Mouse (Mus musculus) forelimb bud, embryonic 11.5 days (tissue): ENCODE measurements at regions not wholly inside any gene's neighbourhood (a gene's known extent, or its start where the extent isn't known, plus 50 kb on each side); places are given as distances from the start of the nearest gene placed in this dataset.
A peak's percentile ranks its signal among the peaks of the same experiment; 100 is the strongest.
"Not testable (repeated sequence)": the region's sequence is repeated elsewhere in the genome, so short reads cannot be mapped to it uniquely, and the experiment has no call there.

Source experiments
- DNase-seq: peaks from one replicate; pipeline ENCODE4 v3.0.0-alpha.2; 2012; ENCODE audit warnings: low read depth, low spot score

GRCm38 (mm10) chr16:12516834-12517685, 533.1 kb downstream of the Shisa9 start:
- no peak for DNase-seq

DNA sequence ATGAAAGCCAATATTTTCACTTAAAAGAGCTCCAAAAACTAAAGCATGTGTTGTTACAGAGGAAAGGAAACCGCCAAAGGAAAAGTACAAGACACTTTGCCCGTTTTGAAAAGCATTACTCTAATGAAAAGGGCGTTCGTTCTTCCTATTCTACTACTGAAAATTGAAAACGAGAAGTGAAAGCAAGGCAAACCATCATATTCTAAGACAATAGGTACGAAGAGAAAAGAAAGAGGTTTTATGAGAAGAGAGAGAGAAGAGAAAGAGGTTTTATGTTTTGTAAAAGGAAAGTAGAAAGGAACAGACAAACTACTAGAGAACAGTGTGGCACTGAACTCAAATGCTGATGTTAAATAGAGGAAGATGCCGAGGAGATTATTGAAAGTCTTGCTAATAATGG, 534.4 kb downstream of the Shisa9 start:
- DNase-seq: no peak

DNA sequence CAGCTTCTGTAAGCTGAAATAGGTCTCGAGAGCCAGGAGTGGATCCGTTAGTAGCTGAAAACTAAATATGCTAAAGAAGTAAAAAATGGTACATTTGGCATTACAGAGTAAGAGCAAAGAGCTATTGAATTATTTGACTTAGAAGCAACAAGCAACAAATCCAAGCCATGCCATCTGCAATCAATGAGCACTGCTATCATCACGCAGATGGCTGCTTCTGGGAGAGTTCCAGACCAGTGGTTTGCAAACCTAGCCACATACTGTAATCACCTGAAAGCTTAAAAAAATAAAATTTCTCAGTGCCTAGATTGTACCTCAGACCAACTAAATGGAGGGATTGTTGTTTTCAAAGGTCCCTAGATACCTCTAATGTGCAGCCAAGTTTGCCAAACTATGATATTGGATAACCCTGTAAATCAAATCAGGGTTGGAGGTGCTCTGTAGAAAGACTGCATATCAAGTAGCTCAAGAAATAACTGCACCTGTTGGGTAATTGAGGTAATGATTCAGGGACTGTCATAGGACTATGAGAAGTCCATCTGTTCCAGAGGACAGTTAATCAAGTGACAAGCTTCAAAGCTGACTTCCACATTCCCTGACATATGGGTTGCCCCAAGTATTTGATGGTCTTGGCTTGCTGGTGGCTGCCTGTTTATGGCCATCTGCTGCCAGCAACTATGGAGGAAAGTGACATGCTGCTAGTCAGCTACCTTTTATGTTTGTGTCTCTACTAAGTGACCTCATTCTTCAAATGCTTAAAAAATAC, 538.0 kb downstream of the Shisa9 start:
- DNase-seq: no peak

DNA sequence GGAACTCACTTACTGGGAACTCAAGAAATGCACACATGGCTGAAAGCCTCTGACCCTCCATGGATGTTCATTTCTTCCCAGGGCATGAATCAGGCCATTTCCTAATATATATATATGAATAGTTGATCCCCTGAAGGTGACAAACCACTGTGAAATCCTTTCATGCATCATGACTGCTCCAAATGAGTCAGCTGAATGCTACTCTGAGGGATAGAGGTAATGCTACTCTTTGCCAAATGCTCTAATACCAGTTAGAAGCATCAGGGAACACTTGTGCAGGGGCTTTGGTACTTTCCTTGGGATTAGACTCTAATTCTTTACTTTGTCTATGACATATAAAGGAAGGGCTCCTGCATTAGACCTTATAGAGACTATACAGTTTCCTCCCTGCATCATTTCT, 561.0 kb upstream of the Ercc4 start:
- DNase-seq: no peak

GRCm38 (mm10) chr16:12588889-12589288, 520.6 kb upstream of the Ercc4 start:
- peak; percentile 3 for DNase-seq

DNA sequence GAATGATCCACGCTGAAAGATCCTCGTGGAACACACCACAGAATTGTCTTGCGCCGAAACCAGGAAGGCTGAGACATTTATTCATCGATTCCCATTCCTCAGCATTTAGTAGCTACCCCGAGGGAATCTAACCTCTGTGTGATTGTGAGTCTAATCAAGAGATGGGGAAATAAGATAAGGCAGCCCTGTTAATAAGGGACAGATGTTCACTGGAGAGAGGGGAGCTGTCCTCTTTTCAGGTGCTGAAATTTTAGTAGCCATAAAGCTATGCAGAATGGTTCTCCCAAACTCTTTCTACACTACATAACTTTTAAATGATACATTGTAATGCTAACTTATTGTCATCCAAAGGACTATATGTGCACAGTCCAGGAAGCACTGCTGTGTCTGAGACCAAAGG, 501.2 kb upstream of the Ercc4 start:
- peak; percentile 65 for DNase-seq

GRCm38 (mm10) chr16:12611106-12611505, 498.4 kb upstream of the Ercc4 start:
- no peak for DNase-seq

DNA sequence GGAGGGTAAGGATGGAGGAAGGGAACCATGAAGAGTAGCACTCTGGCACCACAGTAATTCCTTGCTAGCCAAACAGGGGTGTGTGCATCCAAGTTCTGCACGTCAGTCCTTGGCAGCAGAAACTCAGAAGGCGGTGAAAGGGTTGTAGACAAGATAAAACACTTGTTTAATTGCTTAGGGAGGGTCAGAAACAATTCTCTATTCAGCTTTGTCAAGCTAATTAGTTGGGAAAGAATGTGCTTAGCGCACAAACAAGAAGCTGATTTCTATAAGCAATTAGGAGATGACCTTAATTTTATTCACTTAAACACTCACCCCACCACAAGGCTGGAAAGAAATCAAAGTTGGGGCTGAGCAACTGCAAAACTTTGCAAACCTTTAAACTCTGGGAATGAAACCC, 491.7 kb upstream of the Ercc4 start:
- no peak for DNase-seq

GRCm38 (mm10) chr16:12632533-12632932, 477.0 kb upstream of the Ercc4 start:
- DNase-seq: no peak

DNA sequence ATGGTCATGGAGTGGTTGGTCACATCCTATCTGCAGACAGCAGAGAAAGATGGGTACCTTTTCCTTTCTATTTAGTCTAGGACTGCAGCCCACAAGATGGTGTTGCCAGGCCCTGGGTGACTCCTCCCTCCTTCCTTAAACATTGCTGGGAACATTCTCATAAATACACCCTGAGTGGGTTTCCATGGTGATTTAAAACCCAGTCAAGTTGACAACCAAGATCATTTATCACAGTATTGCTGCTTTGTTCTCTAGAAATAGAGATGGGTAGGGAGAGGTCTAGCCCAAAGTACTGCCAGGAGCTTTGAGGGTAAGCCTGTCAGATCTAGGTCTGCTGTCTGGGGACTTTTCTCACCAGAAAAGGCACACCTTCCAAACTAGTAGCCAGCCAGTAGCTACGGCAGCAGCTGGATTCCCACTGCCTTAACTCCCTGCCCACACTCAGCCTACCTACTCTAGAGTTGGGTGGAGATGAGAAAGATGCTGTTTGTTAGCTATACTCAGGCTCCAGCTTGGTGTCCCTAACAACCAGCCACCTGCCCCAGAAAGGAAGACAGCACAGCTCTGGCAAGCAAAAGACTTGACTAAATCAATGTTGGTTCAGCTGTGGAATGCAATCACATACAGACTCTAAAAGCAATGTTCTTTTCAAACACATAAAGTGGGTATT, 470.4 kb upstream of the Ercc4 start:
- no peak for DNase-seq

DNA sequence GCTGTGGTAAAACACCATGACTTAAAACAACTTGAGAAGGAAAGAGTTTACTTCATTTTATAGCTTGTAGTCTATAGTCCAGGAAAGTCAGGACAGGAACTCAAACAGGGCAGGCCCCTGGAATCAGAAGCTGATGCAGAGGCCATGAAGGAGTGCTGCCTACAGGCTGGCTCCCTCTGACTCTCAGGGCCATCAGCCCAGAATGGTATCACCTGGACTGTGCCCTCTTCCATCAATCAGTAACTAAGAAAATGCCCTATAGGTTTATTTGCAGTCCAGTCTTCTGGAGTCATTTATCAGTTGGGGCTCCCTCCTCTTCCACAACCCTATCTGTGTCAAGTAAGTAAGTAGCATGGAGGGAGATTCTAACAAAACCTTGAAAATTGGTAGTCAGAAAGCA, 466.4 kb upstream of the Ercc4 start:
- DNase-seq: no peak

GRCm38 (mm10) chr16:12644621-12645020, 464.9 kb upstream of the Ercc4 start:
- DNase-seq: no peak

DNA sequence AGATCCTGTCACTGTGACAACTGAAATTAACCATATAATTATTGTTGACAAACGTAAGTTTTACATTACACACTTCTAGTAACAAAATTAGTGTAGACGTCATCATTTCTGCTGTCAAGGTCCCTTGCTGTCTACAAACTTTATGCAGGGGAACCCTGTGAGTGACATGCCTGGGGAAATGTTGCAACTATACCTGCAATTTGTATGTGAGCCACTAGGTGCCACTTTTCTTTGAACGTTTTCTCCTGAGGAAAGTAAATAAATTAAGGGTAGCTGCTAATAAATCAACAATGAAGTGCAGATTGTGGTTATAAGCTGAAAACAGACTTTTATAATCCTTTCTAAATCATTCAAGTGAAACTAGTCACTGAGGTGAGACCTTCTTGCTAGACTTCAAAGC, 457.3 kb upstream of the Ercc4 start:
- peak; percentile 2 for DNase-seq

DNA sequence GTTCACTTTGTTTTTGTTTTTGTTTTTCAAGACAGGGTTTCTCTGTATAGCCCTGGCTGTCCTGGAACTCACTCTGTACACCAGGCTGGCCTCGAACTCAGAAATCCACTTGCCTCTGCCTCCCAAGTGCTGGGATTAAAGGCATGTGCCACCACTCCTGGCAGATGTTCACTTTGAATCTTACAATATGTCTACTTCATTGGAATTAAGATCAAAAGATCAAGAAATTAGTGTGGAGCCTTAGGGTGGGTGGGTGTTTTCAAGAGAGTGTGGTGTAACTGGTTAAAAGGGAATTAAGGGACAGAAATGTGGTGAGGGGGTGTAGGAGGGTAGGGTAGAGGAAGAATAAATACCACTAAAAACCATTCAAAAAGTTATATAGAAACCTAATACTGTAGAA, 435.8 kb upstream of the Ercc4 start:
- DNase-seq: not testable (repeated sequence)

DNA sequence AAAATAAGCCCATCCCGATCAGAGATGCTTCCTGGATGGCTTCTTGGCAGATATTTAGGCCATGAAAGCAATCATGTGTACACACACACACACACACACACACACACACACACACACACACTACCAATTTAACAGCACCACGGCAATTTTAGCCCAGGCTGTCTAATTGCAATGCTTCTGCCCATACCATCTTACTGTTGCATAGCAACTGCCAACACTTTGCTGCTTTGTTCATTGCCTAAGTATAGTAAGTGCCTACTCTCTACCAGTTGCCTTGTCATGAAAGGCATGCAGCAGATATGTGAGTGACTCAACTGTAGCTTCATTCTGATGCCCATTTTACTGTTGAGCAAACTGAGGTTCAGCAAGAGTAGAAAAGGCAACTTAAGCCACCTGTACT, 428.0 kb upstream of the Ercc4 start:
- DNase-seq: no peak

DNA sequence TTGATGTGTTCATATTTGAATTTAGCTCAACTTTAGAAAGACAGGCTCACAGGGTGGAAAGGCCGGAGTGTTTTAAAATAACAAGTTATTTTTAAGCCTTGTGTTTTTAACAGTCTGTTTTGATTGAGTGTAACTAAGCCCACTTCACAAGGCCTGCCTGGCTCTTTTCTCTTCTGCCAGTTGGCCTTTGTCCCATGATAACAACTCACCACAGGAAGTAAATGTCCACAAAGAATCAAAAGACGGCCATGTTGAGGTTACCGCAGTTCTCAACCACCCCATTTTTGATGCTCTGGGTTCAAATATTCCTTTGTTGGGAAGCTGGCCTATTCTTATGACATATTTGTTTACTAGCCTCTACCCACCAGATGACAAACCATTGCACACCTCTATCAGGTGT, 423.7 kb upstream of the Ercc4 start:
- DNase-seq: no peak

DNA sequence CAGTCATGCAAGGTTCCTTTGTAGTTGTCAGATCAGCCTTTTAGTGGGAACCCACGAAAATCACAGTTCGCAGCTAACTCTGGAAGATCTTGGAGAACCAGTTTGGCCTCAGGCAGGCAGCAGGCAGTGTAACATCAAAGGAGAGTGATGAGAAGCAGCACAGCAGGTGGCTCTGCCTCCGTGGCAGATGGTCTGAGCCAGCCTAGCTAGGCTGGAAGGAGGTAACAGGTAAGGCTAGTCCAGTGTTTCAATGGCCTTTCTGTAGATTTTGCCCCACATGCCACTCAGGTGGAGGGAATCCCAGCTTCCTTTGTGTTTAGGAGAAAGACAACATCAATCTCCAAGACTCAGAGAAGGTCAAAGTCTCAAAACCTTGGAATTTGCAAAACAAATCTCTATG, 417.7 kb upstream of the Ercc4 start:
- DNase-seq: no peak

DNA sequence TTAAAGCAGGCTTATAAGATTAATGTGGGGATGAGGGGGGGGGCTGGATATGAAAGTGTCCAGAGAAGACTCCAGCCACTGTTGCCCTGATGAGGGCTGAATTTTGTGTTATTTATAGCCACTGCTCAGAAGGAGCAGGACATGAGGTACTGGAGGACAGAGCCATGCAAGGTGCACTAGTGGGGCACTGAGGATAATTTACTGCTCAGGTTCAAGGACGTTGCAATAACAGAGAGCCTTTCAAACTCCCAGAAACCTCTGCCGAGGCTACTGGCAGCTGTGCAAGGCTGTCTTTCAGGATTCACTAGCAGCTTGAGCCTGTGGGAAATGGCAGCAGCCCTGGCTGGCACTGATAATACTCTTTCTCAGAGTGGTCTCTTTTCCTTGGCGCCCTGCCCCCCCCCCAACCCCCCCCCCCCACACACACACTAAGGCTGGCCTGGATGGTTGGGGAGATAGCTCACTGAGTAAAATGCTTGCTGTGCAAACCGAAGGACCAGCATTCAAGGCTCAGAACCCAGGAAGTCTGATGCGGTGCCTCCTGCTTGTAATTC, 416.7 kb upstream of the Ercc4 start:
- DNase-seq: no peak

- DNase-seq: no peak
These were observed 416.1 kb upstream of the Ercc4 start for GRCm38 (mm10) chr16:12693346-12693745.

- no peak for DNase-seq
These were observed 414.8 kb upstream of the Ercc4 start for GRCm38 (mm10) chr16:12694646-12695045.

DNA sequence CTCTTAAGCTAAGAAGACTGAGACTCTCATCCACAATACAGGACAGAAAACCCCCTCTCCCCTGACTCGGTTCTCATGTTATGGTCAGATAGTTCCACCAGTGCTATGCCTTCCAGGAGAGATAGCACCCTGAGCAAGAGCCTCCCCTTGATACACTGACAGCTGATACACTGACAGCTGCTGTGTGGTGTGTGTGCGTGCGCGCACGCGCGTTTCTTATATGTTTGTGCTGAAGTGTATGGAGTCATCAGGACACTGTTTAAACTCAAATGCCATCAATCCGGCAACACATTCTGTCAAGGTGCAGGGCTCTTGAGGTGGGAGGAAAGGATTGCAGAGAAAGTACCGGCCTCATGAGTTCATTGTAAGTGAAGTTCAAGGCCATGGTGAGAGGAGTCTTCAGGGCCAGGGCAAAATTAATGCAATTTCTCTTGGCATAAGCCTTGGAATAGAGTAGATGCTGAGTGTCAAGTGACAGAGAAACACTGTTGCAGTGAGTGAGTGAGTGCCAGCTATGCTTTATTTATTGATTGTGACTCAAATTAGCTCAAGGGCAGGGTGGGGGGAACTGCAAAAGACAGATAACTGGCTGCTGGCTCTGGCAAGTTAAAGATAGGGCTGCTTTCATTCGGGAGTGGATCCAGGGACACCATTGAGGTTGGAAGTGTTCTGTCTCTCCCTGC, 412.4 kb upstream of the Ercc4 start:
- no peak for DNase-seq

GRCm38 (mm10) chr16:12699557-12699956, 409.9 kb upstream of the Ercc4 start:
- no peak for DNase-seq
